Mouse (Mus musculus) megakaryocyte, embryonic 14.5 days (primary cell): ENCODE measurements at regions not wholly inside any gene's neighbourhood (a gene's known extent, or its start where the extent isn't known, plus 50 kb on each side); places are given as distances from the start of the nearest gene placed in this dataset.

Experiments
- FLI1 ChIP-seq: IDR thresholded peaks from 2 replicates; pipeline ENCODE4 v1.6.1; 2012; ENCODE audit warnings: low read length, inconsistent platforms, mixed read lengths
- GATA1 ChIP-seq: IDR thresholded peaks from 3 replicates; pipeline ENCODE4 v1.6.1; 2012; ENCODE audit warnings: mixed read lengths, low read length, inconsistent platforms, borderline replicate concordance

GRCm38 (mm10) chr8:8824886-8825285 lies 134.6 kb upstream of the Arglu1 start:
- no peak for TF ChIP-seq GATA1
- no peak for TF ChIP-seq FLI1
